Comparison of ENCODE assay signal across 14 mouse cellular contexts in genomic region chr14:74845661-74846274, GRCm38 (mm10).
DNase-seq lines count a peak whose midpoint lies in the region; ATAC-seq lines count a peak whose summit lies in the region.
"Had no signal": no experiment of that assay in that cellular context is flagged by ENCODE, and none has a peak within 500 bp of the region (broad histone marks: within the 10 kb centered on the region; RNA-seq: fewer than 3 reads in every experiment).

No protein-coding gene starts in this region.

- no peak overlapping the region; the same call in 1 of the 2 replicates for H3K4me2 ChIP-seq in heart, embryonic 13.5 days
- H3K4me2 ChIP-seq in lung, embryonic 15.5 days: no peak overlapping the region
- no peak overlapping the region for H3K4me2 ChIP-seq in hindbrain, embryonic 16.5 days (ENCODE audit: low read length)
- no peak overlapping the region for H3K4me2 ChIP-seq in neural tube, embryonic 15.5 days
- H3K4me2 ChIP-seq: neural tube, embryonic 12.5 days had no signal

- H3K9me3 ChIP-seq in heart, embryonic 13.5 days: no peaks in the 10 kb centered on the region
- H3K9me3 ChIP-seq in lung, embryonic 15.5 days: no peaks in the 10 kb centered on the region
- H3K9me3 ChIP-seq in hindbrain, embryonic 16.5 days (ENCODE audit: control insufficient read depth, low read length): no peaks in the 10 kb centered on the region
- no peaks in the 10 kb centered on the region for H3K9me3 ChIP-seq in neural tube, embryonic 15.5 days (replicated peaks)
- H3K9me3 ChIP-seq: G1E; neural tube, embryonic 12.5 days had no signal

- no peak overlapping the region for H3K4me3 ChIP-seq in heart, embryonic 13.5 days
- H3K4me3 ChIP-seq in lung, embryonic 15.5 days: no peak overlapping the region
- H3K4me3 ChIP-seq in hindbrain, embryonic 16.5 days (ENCODE audit: low read length): no peak overlapping the region
- no peak overlapping the region for H3K4me3 ChIP-seq in neural tube, embryonic 15.5 days (replicated peaks)
- H3K4me3 ChIP-seq: neural tube, embryonic 12.5 days had no signal

- H3K4me1 ChIP-seq in heart, embryonic 13.5 days: peaks cover 64% of the 10 kb centered on the region
- H3K4me1 ChIP-seq in lung, embryonic 15.5 days: peaks cover 55% of the 10 kb centered on the region
- H3K4me1 ChIP-seq in hindbrain, embryonic 16.5 days (ENCODE audit: control insufficient read depth, insufficient read depth, low read depth, low read length): peaks cover 7% of the 10 kb centered on the region; the same call in 1 of the 2 replicates
- peaks cover 24% of the 10 kb centered on the region for H3K4me1 ChIP-seq in neural tube, embryonic 15.5 days

- H3K9ac ChIP-seq in heart, embryonic 13.5 days: 0 out of 2 replicates have a peak overlapping the region, but pooled peaks have one; percentile 38
- no peak overlapping the region for H3K9ac ChIP-seq in lung, embryonic 15.5 days
- no peak overlapping the region for H3K9ac ChIP-seq in hindbrain, embryonic 16.5 days (ENCODE audit: low read depth, low read length)
- H3K9ac ChIP-seq in neural tube, embryonic 15.5 days (replicated peaks): no peak overlapping the region
- H3K9ac ChIP-seq: liver, postnatal 0 days; neural tube, embryonic 12.5 days had no signal

- WGBS in heart, embryonic 13.5 days: 45% methylated on average over 2 of the region's 2 CpGs
- 33% methylated on average over 2 of the region's 2 CpGs for WGBS in lung, embryonic 15.5 days
- 32% methylated on average over 2 of the region's 2 CpGs for WGBS in hindbrain, embryonic 16.5 days
- 27% methylated on average over 2 of the region's 2 CpGs for WGBS in neural tube, embryonic 15.5 days

- no peaks in the 10 kb centered on the region for H3K36me3 ChIP-seq in heart, embryonic 13.5 days
- no peaks in the 10 kb centered on the region for H3K36me3 ChIP-seq in lung, embryonic 15.5 days
- H3K36me3 ChIP-seq in hindbrain, embryonic 16.5 days (ENCODE audit: control insufficient read depth, insufficient read depth, low read length): no peaks in the 10 kb centered on the region
- no peaks in the 10 kb centered on the region for H3K36me3 ChIP-seq in neural tube, embryonic 15.5 days
- H3K36me3 ChIP-seq: G1E; neural tube, embryonic 12.5 days had no signal

- no peak for ATAC-seq in heart, embryonic 13.5 days (ENCODE audit: extremely low read depth, insufficient number of reproducible peaks, low FRiP score, low TSS enrichment)
- ATAC-seq in lung, embryonic 15.5 days (ENCODE audit: borderline replicate concordance, extremely low read depth, low FRiP score, low TSS enrichment): no peak
- 0 out of 2 replicates have a peak, but pooled peaks have one; percentile 3 for ATAC-seq in hindbrain, embryonic 16.5 days
- peak; percentile 16; the same call in 1 of the 2 replicates for ATAC-seq in neural tube, embryonic 15.5 days (ENCODE audit: low FRiP score)
- ATAC-seq: liver, postnatal 0 days had no signal

- DNase-seq in heart, adult 9 months (ENCODE audit: low spot score in 2 of 2): no peak
- no peak for DNase-seq in lung, postnatal 4 days
- no peak for DNase-seq in right cerebral cortex, postnatal 25 days
- no peak for DNase-seq in thymus, postnatal 4 days
- DNase-seq: kidney, adult 11 months; liver, postnatal 0 days; right cerebral cortex, postnatal 4 days; thymus, postnatal 36 days had no signal

- H3K27me3 ChIP-seq in heart, embryonic 13.5 days (replicated peaks): no peaks in the 10 kb centered on the region
- no peaks in the 10 kb centered on the region for H3K27me3 ChIP-seq in lung, embryonic 15.5 days
- H3K27me3 ChIP-seq in hindbrain, embryonic 16.5 days (replicated peaks; ENCODE audit: control insufficient read depth, insufficient read depth, low read length): no peaks in the 10 kb centered on the region
- no peaks in the 10 kb centered on the region for H3K27me3 ChIP-seq in neural tube, embryonic 15.5 days (replicated peaks)
- H3K27me3 ChIP-seq: neural tube, embryonic 12.5 days had no signal

- peak overlapping the region; percentile 91 for H3K27ac ChIP-seq in heart, embryonic 13.5 days (replicated peaks)
- H3K27ac ChIP-seq in lung, embryonic 15.5 days: peak overlapping the region; percentile 86
- H3K27ac ChIP-seq in hindbrain, embryonic 16.5 days (ENCODE audit: low read depth, low read length): no peak overlapping the region; the same call in 1 of the 2 replicates
- no peak overlapping the region for H3K27ac ChIP-seq in neural tube, embryonic 15.5 days (replicated peaks)
- H3K27ac ChIP-seq: neural tube, embryonic 12.5 days had no signal

Comparison
In these comparisons a context has a peak if more than half of its experiments do, and no peak if none do; other contexts are left out.
1. ATAC-seq: peak in hindbrain, embryonic 16.5 days (single experiment) and neural tube, embryonic 15.5 days (single experiment); none in heart, embryonic 13.5 days (single experiment) and lung, embryonic 15.5 days (single experiment).
2. H3K27ac ChIP-seq: peak in heart, embryonic 13.5 days (single experiment) and lung, embryonic 15.5 days (single experiment); none in hindbrain, embryonic 16.5 days (single experiment) and neural tube, embryonic 15.5 days (single experiment).